Mouse (Mus musculus) right cerebral cortex, postnatal 4 days (tissue): ENCODE data around the gene Usp5.
A peak's percentile ranks its signal among the peaks of the same experiment; 100 is the strongest.

ENCODE experiments used
- DNase-seq: peaks from one replicate; pipeline ENCODE4 v3.0.0-alpha.2; 2022

The Usp5 gene

GRCm38 (mm10) chr6:124828868-124829798 is at the start of gene Usp5, which contains the start of gene Cdca3:
TSS of gene Usp5 (minus strand) at chr6:124829484.
TSS of gene Cdca3 (plus strand) at chr6:124829547.
- peak; percentile 94 for DNase-seq

- no peak for DNase-seq
Measured at GRCm38 (mm10) chr6:124874348-124874747, 45.1 kb upstream of the Usp5 start.

GRCm38 (mm10) chr6:124866560-124866959 is 37.3 kb upstream of the Usp5 start:
- DNase-seq = no peak

- no peak for DNase-seq
Measured at GRCm38 (mm10) chr6:124865766-124866362, 36.6 kb upstream of the Usp5 start.

GRCm38 (mm10) chr6:124863658-124864298 is 34.5 kb upstream of the Usp5 start, which contains the start of gene Gpr162:
TSS of gene Gpr162 (minus strand) at chr6:124863983.
- peak; percentile 78 for DNase-seq

- peak; percentile 29 for DNase-seq
Measured at GRCm38 (mm10) chr6:124863125-124863657, 33.9 kb upstream of the Usp5 start.

GRCm38 (mm10) chr6:124862406-124863124 is 33.3 kb upstream of the Usp5 start:
- DNase-seq = peak; percentile 33

- DNase-seq = no peak
Measured at GRCm38 (mm10) chr6:124861802-124862201, 32.5 kb upstream of the Usp5 start.

- DNase-seq = no peak
Measured at GRCm38 (mm10) chr6:124861266-124861665, 32.0 kb upstream of the Usp5 start.

- DNase-seq = no peak
Measured at GRCm38 (mm10) chr6:124860511-124860910, 31.2 kb upstream of the Usp5 start.

GRCm38 (mm10) chr6:124859725-124860124 is 30.4 kb upstream of the Usp5 start:
- DNase-seq = peak; percentile 94

GRCm38 (mm10) chr6:124858561-124859318 is 29.5 kb upstream of the Usp5 start:
- no peak for DNase-seq

GRCm38 (mm10) chr6:124857840-124858530 is 28.7 kb upstream of the Usp5 start:
- no peak for DNase-seq

- peak; percentile 83 for DNase-seq
Measured at GRCm38 (mm10) chr6:124856916-124857839, 27.9 kb upstream of the Usp5 start, which contains the start of gene P3h3. TSS of gene P3h3 (minus strand) at chr6:124857752.

GRCm38 (mm10) chr6:124856321-124856720 is 27.0 kb upstream of the Usp5 start:
- DNase-seq = peak; percentile 70

- DNase-seq = no peak
Measured at GRCm38 (mm10) chr6:124854647-124855046, 25.4 kb upstream of the Usp5 start.

GRCm38 (mm10) chr6:124850535-124850934 is 21.3 kb upstream of the Usp5 start:
- no peak for DNase-seq

GRCm38 (mm10) chr6:124847305-124847704 is 18.0 kb upstream of the Usp5 start:
- DNase-seq = peak; percentile 98

GRCm38 (mm10) chr6:124840241-124841167 is 11.2 kb upstream of the Usp5 start, which contains the start of gene Gnb3:
TSS of gene Gnb3 (minus strand) at chr6:124840275.
- DNase-seq = no peak
